Mouse (Mus musculus) kidney, adult 9 months (tissue): ENCODE data around the gene Hist1h1c.
"Not testable (repeated sequence)": the region's sequence is repeated elsewhere in the genome, so short reads cannot be mapped to it uniquely, and the experiment has no call there.

Source experiments
- DNase-seq: peaks from one replicate; pipeline ENCODE4 v3.0.0; 2022

Hist1h1c gene

DNA sequence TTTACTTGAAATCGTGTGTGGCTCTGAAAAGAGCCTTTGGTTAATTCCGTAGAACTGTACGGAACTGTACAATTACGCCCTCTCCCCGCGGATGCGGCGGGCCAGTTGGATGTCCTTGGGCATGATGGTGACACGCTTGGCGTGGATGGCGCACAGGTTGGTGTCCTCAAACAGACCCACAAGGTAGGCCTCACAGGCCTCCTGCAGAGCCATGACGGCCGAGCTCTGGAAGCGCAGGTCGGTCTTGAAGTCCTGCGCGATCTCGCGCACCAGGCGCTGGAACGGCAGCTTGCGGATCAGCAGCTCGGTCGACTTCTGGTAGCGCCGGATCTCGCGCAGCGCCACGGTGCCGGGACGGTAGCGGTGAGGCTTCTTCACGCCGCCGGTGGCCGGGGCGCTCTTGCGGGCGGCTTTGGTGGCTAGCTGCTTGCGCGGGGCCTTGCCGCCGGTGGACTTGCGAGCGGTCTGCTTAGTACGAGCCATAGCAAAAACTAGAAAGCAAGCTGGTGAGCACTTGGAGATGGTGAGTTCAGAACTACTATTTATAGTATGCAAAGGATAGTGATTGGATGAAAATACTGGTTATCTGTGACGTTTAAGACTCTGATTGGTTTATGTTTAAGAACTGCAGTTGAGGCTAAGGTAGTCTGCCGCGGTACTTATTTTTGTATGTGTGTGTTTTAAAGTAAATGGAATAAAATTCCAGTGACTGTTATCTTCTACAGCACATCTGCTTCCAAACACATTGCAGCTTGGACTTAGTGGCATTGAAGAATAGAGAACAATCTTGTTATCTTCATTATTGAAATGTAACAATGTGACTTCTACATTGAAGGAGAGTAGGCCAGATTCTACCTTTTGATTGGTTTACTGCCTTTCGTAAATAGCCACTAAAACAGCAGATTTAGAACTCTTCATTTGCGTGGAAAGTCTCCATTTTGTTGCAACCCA lies 23.5 kb downstream of the Hist1h1c start, which contains the start of gene Hist1h3a:
TSS of gene Hist1h3a (minus strand) at position 516 of the 951 bp plus-strand sequence.
- DNase-seq, result peak; percentile 80

GRCm38 (mm10) chr13:23763242-23763585 lies 24.6 kb downstream of the Hist1h1c start:
- no peak for DNase-seq

GRCm38 (mm10) chr13:23763586-23764323 lies 25.1 kb downstream of the Hist1h1c start, which contains the start of gene Hist1h1a:
Gene Hist1h1a (plus strand): TSS chr13:23763666.
- DNase-seq, result peak; percentile 86

DNA sequence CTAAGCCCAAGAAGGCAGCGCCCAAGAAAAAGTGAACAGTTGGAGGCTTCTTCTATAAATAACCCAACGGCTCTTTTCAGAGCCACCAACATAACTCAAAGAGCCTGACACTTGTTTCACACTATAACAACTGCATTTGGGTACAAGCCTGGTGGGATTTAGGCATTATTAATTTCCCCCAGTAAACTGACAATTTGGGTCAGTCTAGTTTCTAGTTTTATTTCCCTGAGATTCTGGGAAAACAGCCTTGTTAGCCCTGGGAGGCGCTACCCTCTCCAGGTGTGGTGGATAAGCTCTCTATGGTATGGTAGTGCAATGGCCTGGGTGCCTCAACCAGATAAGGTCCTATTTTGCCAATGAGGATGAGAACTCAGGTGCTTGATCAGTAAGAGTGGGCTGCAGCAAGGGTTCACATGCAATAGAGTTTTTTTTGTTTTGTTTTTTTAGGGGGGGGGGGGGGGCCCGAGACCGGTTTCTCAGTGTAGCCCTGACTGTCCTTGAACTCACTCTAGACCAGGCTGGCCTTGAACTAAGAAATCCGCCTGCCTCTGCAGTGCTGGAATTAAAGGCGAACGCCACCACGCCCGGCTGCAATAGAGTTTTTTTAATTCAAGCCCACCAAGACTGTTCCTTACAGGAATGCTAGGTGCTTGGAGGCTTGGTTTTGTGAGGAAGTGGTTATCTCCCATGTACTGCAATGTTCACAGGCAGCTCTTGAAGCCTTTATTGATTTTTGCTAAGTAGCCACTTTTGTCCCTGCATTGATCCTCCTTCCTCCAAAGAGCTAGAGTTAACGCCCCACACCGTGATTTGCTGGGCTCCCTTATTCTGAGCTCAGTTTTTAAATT lies 25.9 kb downstream of the Hist1h1c start:
- no peak for DNase-seq

- no peak for DNase-seq
Measured at GRCm38 (mm10) chr13:23765172-23765513, 26.5 kb downstream of the Hist1h1c start.

- no peak for DNase-seq
Measured at GRCm38 (mm10) chr13:23766772-23767171, 28.2 kb downstream of the Hist1h1c start.

DNA sequence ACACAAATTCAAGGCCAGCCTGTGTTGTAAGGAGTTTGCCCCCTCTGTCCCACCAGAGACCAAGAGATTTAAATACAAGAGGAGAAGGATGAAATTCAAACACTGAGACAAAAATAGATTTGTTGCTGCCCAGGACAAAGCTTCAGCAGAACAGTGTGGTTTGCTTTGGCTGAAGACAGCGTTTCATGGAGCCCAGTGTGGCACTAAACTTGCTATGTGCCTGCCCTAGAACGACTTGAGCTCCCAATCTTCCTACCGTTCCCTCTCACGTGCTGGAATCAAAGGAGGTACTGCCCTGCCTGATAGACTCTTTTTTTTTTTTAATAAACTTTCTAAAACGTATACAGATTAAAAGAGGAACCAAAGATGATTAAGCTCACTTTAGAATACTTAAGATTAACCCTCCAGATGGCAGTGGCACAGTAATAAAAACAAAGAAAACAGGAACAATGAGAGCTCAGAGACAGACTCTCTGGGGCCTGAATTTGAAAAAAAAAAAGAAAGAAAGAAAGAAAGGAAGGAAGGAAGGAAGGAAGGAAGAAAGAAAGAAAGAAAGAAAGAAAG lies 30.3 kb downstream of the Hist1h1c start:
- no peak for DNase-seq

DNA sequence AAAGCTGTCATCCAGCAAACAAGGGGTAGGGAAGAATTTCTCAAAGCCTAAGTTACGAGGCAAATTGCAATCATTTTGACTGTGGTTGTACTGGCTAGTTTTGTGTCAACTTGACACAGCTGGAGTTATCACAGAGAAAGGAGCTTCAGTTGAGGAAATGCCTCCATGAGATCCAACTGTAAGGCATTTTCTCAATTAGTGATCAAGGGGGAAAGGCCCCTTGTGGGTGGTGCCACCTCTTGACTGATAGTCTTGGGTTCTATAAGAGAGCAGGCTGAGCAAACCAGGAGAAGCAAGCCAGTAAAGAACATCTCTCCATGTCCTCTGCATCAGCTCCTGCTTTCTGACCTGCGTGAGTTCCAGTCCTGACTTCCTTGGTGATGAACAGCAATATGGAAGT lies 31.0 kb downstream of the Hist1h1c start, which contains the start of gene Trim38:
TSS of gene Trim38 (plus strand) at position 301 of the 400 bp plus-strand sequence.
- not testable (repeated sequence) for DNase-seq

GRCm38 (mm10) chr13:23772561-23773313 lies 34.1 kb downstream of the Hist1h1c start:
- DNase-seq, result no peak

- no peak for DNase-seq
Measured at GRCm38 (mm10) chr13:23778339-23778738, 39.7 kb downstream of the Hist1h1c start.

DNA sequence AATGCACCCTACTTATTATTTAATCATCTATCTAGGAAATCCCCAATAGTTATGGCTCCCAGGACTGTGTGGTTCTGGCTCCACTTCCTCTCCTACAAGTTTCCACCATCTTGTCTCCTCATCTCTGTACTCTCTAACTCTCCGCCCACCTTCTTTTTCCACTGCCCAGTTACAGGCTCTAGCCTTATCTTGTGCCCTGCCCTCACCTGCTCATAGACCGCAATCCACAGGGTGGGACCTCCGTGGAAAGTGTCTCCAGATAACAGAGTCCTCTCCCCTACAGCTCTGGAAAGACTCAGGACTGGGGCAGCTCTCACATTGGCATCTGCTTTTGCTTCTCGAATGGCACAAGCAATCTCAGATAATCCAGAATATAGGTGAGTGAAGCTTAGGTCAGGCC lies 40.4 kb downstream of the Hist1h1c start:
- no peak for DNase-seq
